Mouse (Mus musculus): ENCODE results near the gene Eif4a2. TPM values are rescaled to one million over a fixed set of nuclear protein-coding genes. Genes with fewer than 3 reads are reported as not detected.
A peak's percentile ranks its signal among the peaks of the same experiment; 100 is the strongest.

The Eif4a2 gene
- polyA plus RNA-seq, 1 experiment from 2014 or later, result 239 TPM

DNA sequence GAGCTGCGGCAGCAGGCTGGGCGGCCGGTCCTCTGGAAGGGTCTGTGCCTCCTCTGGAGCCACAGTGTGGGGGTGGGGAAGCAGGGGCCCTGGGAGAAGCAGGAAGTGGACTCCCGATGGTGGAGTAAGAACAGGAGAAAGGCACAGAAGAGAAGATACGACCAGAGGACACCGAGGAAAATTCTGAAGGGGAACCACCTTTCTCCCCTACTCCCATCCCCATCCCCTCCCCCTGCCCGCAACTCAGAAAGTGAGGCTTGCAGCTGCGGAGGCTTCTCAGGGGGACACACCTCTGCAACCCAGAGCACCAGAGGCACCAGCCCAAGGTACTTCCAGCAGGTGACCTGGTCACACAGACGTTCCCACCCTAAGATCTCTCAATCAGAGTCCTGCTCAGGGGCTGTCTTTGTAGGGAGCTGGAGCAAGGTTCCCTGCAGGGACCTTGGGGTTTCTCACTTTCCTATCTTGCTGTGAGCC, 7.1 kb upstream of the Eif4a2 start:
- WGBS, result 0% methylated on average over 9 of the region's 9 CpGs
- peak overlapping the region; percentile 1; the same call in 1 of the 2 replicates for H3K9ac ChIP-seq (ENCODE audit: low read depth, low read length)
- H3K27me3 ChIP-seq (ENCODE audit: control insufficient read depth, insufficient read depth, low read length), result peaks cover 5% of the 10 kb centered on the region; the same call in 1 of the 2 replicates
- peak overlapping the region; percentile 12 for H3K4me3 ChIP-seq (ENCODE audit: low read depth, low read length)
- no peaks in the 10 kb centered on the region; the same call in 1 of the 2 replicates for H3K4me1 ChIP-seq (replicated peaks; ENCODE audit: control insufficient read depth, insufficient read depth, low read length)
- H3K27ac ChIP-seq (ENCODE audit: low read depth, low read length), result no peak overlapping the region
- DNase-seq (ENCODE audit: low spot score) (peak; percentile 71), ATAC-seq (ENCODE audit: low FRiP score) (peak; percentile 66; the same call in 1 of the 2 replicates)
- no peaks in the 10 kb centered on the region for H3K9me3 ChIP-seq (ENCODE audit: control insufficient read depth, low read length)
- H3K4me2 ChIP-seq (replicated peaks; ENCODE audit: low read depth, low read length), result peak overlapping the region; percentile 27
- no peaks in the 10 kb centered on the region for H3K36me3 ChIP-seq (ENCODE audit: control insufficient read depth, insufficient read depth, low read length)

DNA sequence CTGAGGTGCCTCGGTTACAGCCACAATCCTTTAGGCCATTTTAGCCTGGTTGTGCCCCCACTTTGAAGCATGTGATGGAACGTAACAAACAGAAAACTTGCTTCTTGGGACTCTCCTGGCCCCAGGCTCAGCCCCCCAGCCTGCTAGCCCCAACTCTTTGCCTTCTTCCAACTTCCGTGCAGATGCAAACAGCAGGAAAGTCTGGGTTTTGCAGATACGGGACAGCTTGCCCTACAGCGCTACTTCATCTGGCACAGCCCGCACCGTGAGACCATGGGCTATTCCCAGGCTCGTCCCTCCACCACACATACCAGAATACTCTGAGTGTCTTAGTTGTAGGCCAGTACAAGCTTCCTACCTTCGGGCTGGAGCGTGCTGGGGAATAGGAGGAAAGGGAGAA, 6.6 kb upstream of the Eif4a2 start:
- ATAC-seq (ENCODE audit: low FRiP score) (0 out of 2 replicates have a peak, but pooled peaks have one; percentile 10), DNase-seq (ENCODE audit: low spot score) (no peak)
- 7% methylated on average over 10 of the region's 10 CpGs for WGBS
- Histone ChIP-seq H3K4me3 (ENCODE audit: low read depth, low read length) (no peak overlapping the region), H3K36me3 (ENCODE audit: control insufficient read depth, insufficient read depth, low read length) (no peaks in the 10 kb centered on the region), H3K4me2 (replicated peaks; ENCODE audit: low read depth, low read length) (peak overlapping the region; percentile 27), H3K27me3 (ENCODE audit: control insufficient read depth, insufficient read depth, low read length) (peaks cover 5% of the 10 kb centered on the region; the same call in 1 of the 2 replicates), H3K27ac (ENCODE audit: low read depth, low read length) (no peak overlapping the region), H3K4me1 (replicated peaks; ENCODE audit: control insufficient read depth, insufficient read depth, low read length) (no peaks in the 10 kb centered on the region; the same call in 1 of the 2 replicates), H3K9me3 (ENCODE audit: control insufficient read depth, low read length) (no peaks in the 10 kb centered on the region), H3K9ac (ENCODE audit: low read depth, low read length) (no peak overlapping the region)

DNA sequence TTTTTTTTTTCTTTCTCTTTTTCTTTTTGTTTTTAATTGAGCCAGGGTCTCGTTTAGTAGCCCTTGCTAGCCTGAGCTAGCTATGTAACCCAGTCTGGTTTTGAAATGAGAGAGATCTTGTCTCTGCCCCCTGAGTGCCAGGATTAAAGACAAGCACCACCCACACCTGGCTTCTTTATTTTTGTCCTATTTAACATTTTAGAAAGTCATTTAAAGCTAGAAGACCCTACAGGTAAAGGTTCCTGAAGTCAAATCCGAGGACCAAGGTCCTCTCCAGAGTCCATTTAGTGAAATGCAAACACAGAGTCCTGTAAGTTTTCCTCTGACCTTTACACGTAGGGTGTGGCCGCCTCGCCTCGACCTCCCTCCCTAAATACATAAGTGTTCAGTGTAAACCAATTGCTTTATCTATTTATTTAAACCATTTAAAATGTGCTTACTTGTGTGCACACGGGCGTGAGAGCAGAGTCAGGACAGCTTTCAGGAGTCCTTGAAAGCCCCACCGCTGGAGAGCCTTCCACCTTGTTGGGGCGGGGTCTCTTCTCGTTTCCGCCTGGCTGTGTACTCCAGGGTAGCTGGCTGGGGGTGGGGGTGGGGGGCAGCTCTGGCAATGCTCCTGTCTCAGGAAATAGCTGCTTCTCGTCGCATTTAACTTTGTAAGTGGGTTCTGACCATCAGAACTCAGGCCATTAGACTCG, 4.8 kb upstream of the Eif4a2 start:
- WGBS, result 15% methylated on average over 15 of the region's 15 CpGs
- Histone ChIP-seq H3K4me1 (replicated peaks; ENCODE audit: control insufficient read depth, insufficient read depth, low read length) (no peaks in the 10 kb centered on the region; the same call in 1 of the 2 replicates), H3K4me3 (ENCODE audit: low read depth, low read length) (peak overlapping the region; percentile 15; the same call in 1 of the 2 replicates), H3K27me3 (ENCODE audit: control insufficient read depth, insufficient read depth, low read length) (peaks cover 5% of the 10 kb centered on the region; the same call in 1 of the 2 replicates), H3K36me3 (ENCODE audit: control insufficient read depth, insufficient read depth, low read length) (no peaks in the 10 kb centered on the region), H3K27ac (ENCODE audit: low read depth, low read length) (no peak overlapping the region), H3K9ac (ENCODE audit: low read depth, low read length) (peak overlapping the region; percentile 28; the same call in 1 of the 2 replicates), H3K9me3 (ENCODE audit: control insufficient read depth, low read length) (no peaks in the 10 kb centered on the region), H3K4me2 (replicated peaks; ENCODE audit: low read depth, low read length) (peak overlapping the region; percentile 37)
- DNase-seq (ENCODE audit: low spot score) (peak; percentile 18), ATAC-seq (ENCODE audit: low FRiP score) (no peak)

DNA sequence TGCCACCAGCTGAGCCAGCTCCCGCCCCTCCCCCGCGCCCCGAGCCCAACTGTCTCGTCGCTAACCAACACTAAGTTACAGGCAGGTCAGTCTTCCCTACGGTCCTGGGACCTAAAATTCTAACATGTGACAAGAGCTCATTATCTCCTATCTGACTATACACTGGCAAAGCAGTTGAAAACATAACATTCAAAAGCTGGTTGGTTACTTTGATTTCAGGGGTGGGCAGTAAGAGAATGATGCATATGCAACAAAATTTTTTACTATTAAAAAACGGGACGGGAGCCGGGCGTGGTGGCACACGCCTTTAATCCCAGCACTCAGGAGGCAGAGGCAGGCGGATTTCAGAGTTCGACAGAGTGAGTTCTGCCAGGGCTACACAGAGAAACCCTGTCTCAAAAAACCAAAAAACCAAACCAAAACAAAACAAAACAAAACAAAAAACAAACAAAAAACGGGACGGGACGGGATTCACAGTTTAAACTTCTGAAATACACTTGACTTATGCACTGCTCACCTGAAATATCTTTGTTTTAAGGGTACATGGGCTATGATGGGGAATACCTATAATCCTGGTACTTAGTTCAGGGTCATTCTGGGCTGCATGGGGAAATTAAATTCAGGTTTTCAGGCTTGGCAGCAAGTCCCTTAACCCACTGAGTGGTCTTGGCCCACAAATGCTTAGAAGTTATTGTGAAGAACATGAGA, 4.1 kb upstream of the Eif4a2 start:
- peak overlapping the region; percentile 28; the same call in 1 of the 2 replicates for H3K9ac ChIP-seq (ENCODE audit: low read depth, low read length)
- DNase-seq (ENCODE audit: low spot score), result no peak
- H3K4me2 ChIP-seq (replicated peaks; ENCODE audit: low read depth, low read length), result peak overlapping the region; percentile 37
- H3K4me3 ChIP-seq (ENCODE audit: low read depth, low read length), result peak overlapping the region; percentile 15; the same call in 1 of the 2 replicates
- H3K9me3 ChIP-seq (ENCODE audit: control insufficient read depth, low read length), result no peaks in the 10 kb centered on the region
- H3K27me3 ChIP-seq (ENCODE audit: control insufficient read depth, insufficient read depth, low read length), result peaks cover 5% of the 10 kb centered on the region; the same call in 1 of the 2 replicates
- 46% methylated on average over 17 of the region's 17 CpGs for WGBS
- no peak overlapping the region for H3K27ac ChIP-seq (ENCODE audit: low read depth, low read length)
- ATAC-seq (ENCODE audit: low FRiP score), result no peak
- H3K36me3 ChIP-seq (ENCODE audit: control insufficient read depth, insufficient read depth, low read length), result no peaks in the 10 kb centered on the region
- H3K4me1 ChIP-seq (replicated peaks; ENCODE audit: control insufficient read depth, insufficient read depth, low read length), result no peaks in the 10 kb centered on the region; the same call in 1 of the 2 replicates

DNA sequence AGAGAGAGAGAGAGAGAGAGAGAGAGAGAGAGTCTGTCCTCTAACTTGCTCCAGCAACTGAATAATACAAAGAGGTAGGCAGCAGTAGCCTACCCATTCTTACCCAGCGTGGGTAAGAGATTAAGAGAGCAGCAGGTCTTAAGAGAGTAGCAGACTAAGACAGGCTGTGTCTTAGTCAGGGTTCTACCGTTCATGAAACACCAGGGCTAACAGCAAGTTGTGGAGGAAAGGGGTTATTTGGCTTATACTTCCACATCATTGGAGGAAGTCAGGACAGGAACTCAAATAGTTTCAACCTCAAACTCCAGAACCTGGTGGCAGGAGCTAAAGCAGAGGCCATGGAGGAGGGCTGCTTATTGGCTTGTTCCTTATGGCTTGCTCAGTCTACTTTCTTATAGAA, 3.4 kb upstream of the Eif4a2 start:
- ATAC-seq (ENCODE audit: low FRiP score) (no peak), DNase-seq (ENCODE audit: low spot score) (no peak)
- H3K27me3 ChIP-seq (ENCODE audit: control insufficient read depth, insufficient read depth, low read length), result peaks cover 5% of the 10 kb centered on the region; the same call in 1 of the 2 replicates
- no peaks in the 10 kb centered on the region for H3K9me3 ChIP-seq (ENCODE audit: control insufficient read depth, low read length)
- H3K4me3 ChIP-seq (ENCODE audit: low read depth, low read length), result no peak overlapping the region
- no peak overlapping the region for H3K27ac ChIP-seq (ENCODE audit: low read depth, low read length)
- no peaks in the 10 kb centered on the region; the same call in 1 of the 2 replicates for H3K4me1 ChIP-seq (replicated peaks; ENCODE audit: control insufficient read depth, insufficient read depth, low read length)
- H3K36me3 ChIP-seq (ENCODE audit: control insufficient read depth, insufficient read depth, low read length), result no peaks in the 10 kb centered on the region
- whole genome bisulfite sequencing, result 68% methylated on average over 2 of the region's 2 CpGs
- no peak overlapping the region for H3K9ac ChIP-seq (ENCODE audit: low read depth, low read length)
- no peak overlapping the region for H3K4me2 ChIP-seq (replicated peaks; ENCODE audit: low read depth, low read length)

DNA sequence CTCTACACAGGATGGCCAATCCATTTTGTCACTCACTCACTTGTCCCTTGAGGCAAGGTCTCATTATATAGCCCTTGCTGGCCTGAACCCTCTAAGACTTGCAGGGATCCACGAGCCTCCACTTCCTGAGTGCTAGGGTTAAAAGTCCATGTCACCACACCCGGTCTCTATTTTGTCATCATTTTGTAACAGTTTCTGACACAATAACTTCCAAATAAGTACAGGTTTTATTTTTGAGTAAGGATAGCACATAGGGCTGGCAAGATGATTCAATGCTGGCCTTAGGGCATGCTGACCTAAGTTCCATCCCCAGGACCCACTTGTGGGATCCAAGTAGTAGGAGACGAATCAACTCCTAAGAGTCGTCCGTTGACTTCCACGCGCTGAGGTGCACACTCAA, 1.1 kb upstream of the Eif4a2 start:
- Histone ChIP-seq H3K4me2 (replicated peaks; ENCODE audit: low read depth, low read length) (no peak overlapping the region), H3K27ac (ENCODE audit: low read depth, low read length) (no peak overlapping the region), H3K9me3 (ENCODE audit: control insufficient read depth, low read length) (no peaks in the 10 kb centered on the region), H3K9ac (ENCODE audit: low read depth, low read length) (no peak overlapping the region), H3K4me3 (ENCODE audit: low read depth, low read length) (no peak overlapping the region), H3K27me3 (ENCODE audit: control insufficient read depth, insufficient read depth, low read length) (no peaks in the 10 kb centered on the region), H3K4me1 (replicated peaks; ENCODE audit: control insufficient read depth, insufficient read depth, low read length) (peaks cover 5% of the 10 kb centered on the region; the same call in 1 of the 2 replicates), H3K36me3 (ENCODE audit: control insufficient read depth, insufficient read depth, low read length) (0 out of 2 replicates have a peak, but pooled peaks cover 2% of the 10 kb centered on the region)
- 85% methylated on average over 7 of the region's 7 CpGs for WGBS
- ATAC-seq (ENCODE audit: low FRiP score) (no peak), DNase-seq (ENCODE audit: low spot score) (no peak)

DNA sequence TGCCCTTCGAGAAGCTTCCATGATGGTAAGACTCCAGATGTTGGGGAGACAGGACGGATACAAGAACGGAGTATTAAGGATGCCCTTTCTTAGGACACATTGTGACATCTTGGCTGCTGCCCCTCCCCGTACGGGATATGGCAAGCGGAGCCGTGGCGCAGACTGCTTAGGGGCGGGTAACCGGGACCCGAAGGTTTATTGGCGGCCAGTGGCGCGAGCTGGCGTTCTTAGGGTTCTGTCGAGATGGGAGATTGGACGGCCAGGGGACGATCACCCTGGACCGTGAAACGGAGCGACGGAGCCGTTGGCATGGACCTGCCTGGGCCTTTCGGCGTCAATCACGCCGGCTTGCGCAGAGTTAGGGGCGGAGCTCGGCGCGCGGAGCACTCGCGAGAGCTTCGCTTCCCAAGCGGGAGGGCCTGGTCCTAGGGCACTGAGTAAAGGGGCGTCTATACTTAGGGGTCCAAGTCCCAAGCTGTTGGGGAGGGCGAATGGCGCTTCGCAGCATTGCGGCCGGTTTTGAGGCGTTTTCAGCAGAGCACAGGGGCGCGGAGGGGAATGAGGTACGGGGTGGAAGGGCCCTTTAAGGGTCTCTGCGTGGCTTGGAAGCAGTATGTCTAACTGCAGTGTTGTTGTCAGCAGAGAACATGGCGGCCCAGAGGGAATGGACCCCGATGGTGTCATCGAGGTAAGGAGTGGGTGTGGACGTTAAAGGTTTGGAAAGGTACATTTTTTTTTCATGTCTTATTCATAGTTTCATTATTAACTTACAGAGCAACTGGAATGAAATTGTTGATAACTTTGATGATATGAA, 909 bp downstream of the Eif4a2 start:
- peaks cover 5% of the 10 kb centered on the region; the same call in 1 of the 2 replicates for H3K36me3 ChIP-seq (ENCODE audit: control insufficient read depth, insufficient read depth, low read length)

DNA sequence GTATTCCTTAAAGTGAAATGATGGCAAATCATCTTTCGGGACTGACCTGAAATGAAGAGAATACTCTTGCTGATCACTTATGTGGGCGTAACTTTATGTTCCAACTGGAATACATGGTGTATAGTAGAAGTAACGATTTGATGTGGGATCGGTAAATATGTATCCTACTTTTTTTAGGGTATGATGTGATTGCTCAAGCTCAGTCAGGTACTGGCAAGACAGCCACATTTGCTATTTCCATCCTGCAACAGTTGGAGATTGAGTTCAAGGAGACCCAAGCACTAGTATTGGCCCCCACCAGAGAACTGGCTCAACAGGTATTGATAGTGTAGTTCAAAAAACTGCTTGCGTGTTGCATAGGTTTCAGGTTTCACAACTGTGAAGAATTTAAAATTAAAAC, 1.7 kb downstream of the Eif4a2 start:
- no peak overlapping the region for H3K27ac ChIP-seq (ENCODE audit: low read depth, low read length)

More for the DNA sequence above, 909 bp downstream of the Eif4a2 start:
- WGBS, result under 1% methylated on average over 52 of the region's 52 CpGs
- Histone ChIP-seq H3K9me3 (ENCODE audit: control insufficient read depth, low read length) (no peaks in the 10 kb centered on the region), H3K4me1 (replicated peaks; ENCODE audit: control insufficient read depth, insufficient read depth, low read length) (peaks cover 5% of the 10 kb centered on the region; the same call in 1 of the 2 replicates), H3K9ac (ENCODE audit: low read depth, low read length) (peak overlapping the region; percentile 98), H3K27me3 (ENCODE audit: control insufficient read depth, insufficient read depth, low read length) (no peaks in the 10 kb centered on the region), H3K4me3 (ENCODE audit: low read depth, low read length) (peak overlapping the region; percentile 93), H3K27ac (ENCODE audit: low read depth, low read length) (peak overlapping the region; percentile 91), H3K4me2 (replicated peaks; ENCODE audit: low read depth, low read length) (peak overlapping the region; percentile 69)
- ATAC-seq (ENCODE audit: low FRiP score) (peak; percentile 91), DNase-seq (ENCODE audit: low spot score) (peak; percentile 86)

More for the DNA sequence above, 1.7 kb downstream of the Eif4a2 start:
- H3K9me3 ChIP-seq (ENCODE audit: control insufficient read depth, low read length), result no peaks in the 10 kb centered on the region
- no peak for ATAC-seq (ENCODE audit: low FRiP score)
- WGBS, result 3% methylated on average over 5 of the region's 5 CpGs
- H3K36me3 ChIP-seq (ENCODE audit: control insufficient read depth, insufficient read depth, low read length), result peaks cover 5% of the 10 kb centered on the region; the same call in 1 of the 2 replicates
- H3K4me1 ChIP-seq (replicated peaks; ENCODE audit: control insufficient read depth, insufficient read depth, low read length), result peaks cover 5% of the 10 kb centered on the region; the same call in 1 of the 2 replicates
- DNase-seq (ENCODE audit: low spot score), result no peak
- H3K4me3 ChIP-seq (ENCODE audit: low read depth, low read length), result peak overlapping the region; percentile 93
- peak overlapping the region; percentile 69 for H3K4me2 ChIP-seq (replicated peaks; ENCODE audit: low read depth, low read length)
- H3K9ac ChIP-seq (ENCODE audit: low read depth, low read length), result peak overlapping the region; percentile 98
- H3K27me3 ChIP-seq (ENCODE audit: control insufficient read depth, insufficient read depth, low read length), result no peaks in the 10 kb centered on the region

All from hindbrain, embryonic 11.5 days (tissue).